Mouse (Mus musculus) lung, embryonic 15.5 days (tissue): ENCODE data around the gene Gpsm2. TPM values are rescaled to one million over a fixed set of nuclear protein-coding genes. Genes with fewer than 3 reads are reported as not detected.
"Not testable (repeated sequence)": the region's sequence is repeated elsewhere in the genome, so short reads cannot be mapped to it uniquely, and the experiment has no call there.

ENCODE experiments used
- ATAC-seq: fragments of 200-750 bp; cut with Nextera tagmentation; 2 replicates; pipeline ENCODE4 v1.8.0; 2017; ENCODE audit warnings: moderate number of reproducible peaks, borderline replicate concordance; ENCODE audit not compliant: low FRiP score, low TSS enrichment; ENCODE audit errors: extremely low read depth
- H3K27ac ChIP-seq: fragments of 300-500 bp; sonication (generic); 2 replicates; pipeline ENCODE4 v1.5.1; 2015; ENCODE audit warnings: moderate library complexity, mild to moderate bottlenecking, inconsistent platforms
- H3K27me3 ChIP-seq: fragments of 300-500 bp; sonication (generic); 2 replicates; pipeline ENCODE4 v1.6.1; 2015; ENCODE audit warnings: inconsistent platforms
- H3K36me3 ChIP-seq: fragments of 300-500 bp; sonication (generic); 2 replicates; pipeline ENCODE4 v1.6.1; 2015; ENCODE audit warnings: inconsistent platforms
- H3K4me1 ChIP-seq: fragments of 300-500 bp; sonication (generic); 2 replicates; pipeline ENCODE4 v1.6.1; 2015; ENCODE audit warnings: inconsistent platforms
- H3K4me2 ChIP-seq: fragments of 300-500 bp; sonication (generic); 2 replicates; pipeline ENCODE4 v1.6.1; 2015; ENCODE audit warnings: inconsistent platforms, mild to moderate bottlenecking, moderate library complexity
- H3K4me3 ChIP-seq: fragments of 300-500 bp; sonication (generic); 2 replicates; pipeline ENCODE4 v1.5.1; 2015; ENCODE audit warnings: mild to moderate bottlenecking, inconsistent platforms
- H3K9ac ChIP-seq: fragments of 300-500 bp; sonication (generic); 2 replicates; pipeline ENCODE4 v1.6.1; 2015; ENCODE audit warnings: inconsistent platforms
- H3K9me3 ChIP-seq: fragments of 300-500 bp; sonication (generic); 2 replicates; pipeline ENCODE4 v1.6.1; 2016; ENCODE audit warnings: inconsistent platforms
- WGBS: fragments of 180-500 bp; shearing (Covaris S2); methylation state at CpG from one replicate; pipeline ENCODE4 v1.1.7; 2015; 5-methylcytosine and 5-hydroxymethylcytosine counted together
- polyA plus RNA-seq: library from polyadenylated mRNA; unstranded; fragments of >200 nt; fragmentation: Nextera tagmentation; extraction: Ambion mirVana; gene quantifications from 2 replicates; pipeline ENCODE4 v1.2.1, GENCODE M21; 2015

The Gpsm2 gene
- polyA plus RNA-seq, 1 experiment from 2014 or later = 50.3 TPM

DNA sequence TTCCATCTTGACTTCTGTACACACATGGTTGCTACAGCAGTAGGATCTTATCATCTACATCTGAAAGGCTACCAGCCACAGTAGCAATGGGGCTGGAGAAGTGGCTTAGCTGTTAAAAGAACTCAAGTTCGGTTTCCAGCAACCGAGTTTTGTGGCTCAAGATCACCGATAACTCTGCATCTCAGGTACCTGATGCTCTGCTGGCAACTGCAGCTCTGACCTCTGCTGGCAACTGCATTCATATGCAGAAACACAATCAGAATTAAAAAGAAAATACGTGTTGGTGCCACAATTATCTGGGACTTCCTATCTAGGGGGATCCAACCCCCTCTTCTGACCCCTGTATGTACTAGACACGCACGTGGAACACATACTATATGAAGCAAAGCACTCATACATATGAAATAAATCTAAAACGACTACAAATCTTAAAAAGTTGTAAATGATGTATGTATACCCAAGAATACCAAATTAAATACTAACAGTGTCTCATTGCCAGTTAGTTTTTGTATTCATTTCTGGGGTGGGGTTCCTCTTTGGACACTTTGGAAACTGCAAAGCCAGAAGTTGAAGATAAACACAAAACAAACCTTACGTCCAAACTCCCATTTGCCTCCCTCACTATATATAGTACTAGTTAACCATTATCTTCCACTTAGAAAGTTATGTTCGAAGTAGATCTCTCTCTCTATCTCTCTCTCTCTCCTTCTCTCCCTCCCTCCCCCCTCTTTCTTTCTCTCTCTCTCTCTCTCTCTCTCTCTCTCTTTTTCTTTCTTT lies 69.1 kb downstream of the Gpsm2 start:
- H3K27me3 ChIP-seq = no peaks in the 10 kb centered on the region
- no peaks in the 10 kb centered on the region for H3K36me3 ChIP-seq
- H3K4me2 ChIP-seq = peak overlapping the region; percentile 69
- WGBS = 17% methylated on average over 9 of the region's 9 CpGs
- peak overlapping the region; percentile 97 for H3K4me3 ChIP-seq
- ATAC-seq = no peak
- peaks cover 16% of the 10 kb centered on the region for H3K4me1 ChIP-seq
- H3K27ac ChIP-seq = no peak overlapping the region
- no peak overlapping the region for H3K9ac ChIP-seq
- H3K9me3 ChIP-seq = no peaks in the 10 kb centered on the region

DNA sequence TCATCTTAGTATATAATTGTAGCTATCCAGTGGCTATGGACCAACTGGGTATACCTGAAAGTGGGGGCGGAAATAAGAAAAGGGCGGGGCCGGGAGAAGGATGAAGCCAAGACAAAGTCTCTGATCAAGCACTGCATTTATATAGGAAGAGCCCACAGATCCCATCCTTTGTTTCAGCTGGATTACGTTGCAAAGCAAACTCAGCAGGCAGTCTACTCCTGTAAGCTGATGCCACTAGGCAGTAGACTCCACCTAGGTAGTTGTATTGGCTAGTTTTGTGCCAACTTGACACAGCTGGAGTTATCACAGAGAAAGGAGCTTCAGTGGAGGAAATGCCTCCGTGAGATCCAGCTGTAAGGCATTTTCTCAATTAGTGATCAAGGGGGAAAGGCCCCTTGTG lies 74.4 kb downstream of the Gpsm2 start:
- not testable (repeated sequence) for H3K27ac ChIP-seq, H3K4me1 ChIP-seq, H3K27me3 ChIP-seq, H3K4me2 ChIP-seq, H3K9me3 ChIP-seq, H3K4me3 ChIP-seq, H3K36me3 ChIP-seq, ATAC-seq, H3K9ac ChIP-seq
- WGBS = 46% methylated on average over 5 of the region's 5 CpGs

DNA sequence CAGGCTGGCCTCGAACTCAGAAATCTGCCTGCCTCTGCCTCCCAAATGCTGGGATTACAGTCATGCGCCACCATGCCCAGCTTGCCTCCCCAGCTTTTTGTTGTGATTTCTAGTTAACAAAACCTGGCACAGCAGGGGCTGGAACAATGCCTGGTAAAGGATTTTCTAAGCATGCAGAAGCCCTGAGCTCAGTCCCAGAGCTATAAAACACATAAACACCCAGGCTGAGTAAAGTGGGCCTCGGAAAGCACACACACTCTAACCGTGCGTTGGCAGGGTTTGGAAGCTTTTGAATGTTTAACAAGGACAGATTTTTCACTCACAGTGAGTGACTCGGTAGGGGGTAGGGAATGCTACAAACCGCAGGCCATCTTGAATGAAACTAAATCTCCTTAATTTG lies 76.1 kb downstream of the Gpsm2 start:
- 56% methylated on average over 7 of the region's 7 CpGs for WGBS
- Histone ChIP-seq H3K9ac (no peak overlapping the region), H3K27ac (no peak overlapping the region), H3K9me3 (no peaks in the 10 kb centered on the region), H3K4me1 (no peaks in the 10 kb centered on the region), H3K4me3 (no peak overlapping the region), H3K4me2 (no peak overlapping the region), H3K27me3 (no peaks in the 10 kb centered on the region), H3K36me3 (peaks cover 5% of the 10 kb centered on the region; the same call in 1 of the 2 replicates)
- no peak for ATAC-seq

DNA sequence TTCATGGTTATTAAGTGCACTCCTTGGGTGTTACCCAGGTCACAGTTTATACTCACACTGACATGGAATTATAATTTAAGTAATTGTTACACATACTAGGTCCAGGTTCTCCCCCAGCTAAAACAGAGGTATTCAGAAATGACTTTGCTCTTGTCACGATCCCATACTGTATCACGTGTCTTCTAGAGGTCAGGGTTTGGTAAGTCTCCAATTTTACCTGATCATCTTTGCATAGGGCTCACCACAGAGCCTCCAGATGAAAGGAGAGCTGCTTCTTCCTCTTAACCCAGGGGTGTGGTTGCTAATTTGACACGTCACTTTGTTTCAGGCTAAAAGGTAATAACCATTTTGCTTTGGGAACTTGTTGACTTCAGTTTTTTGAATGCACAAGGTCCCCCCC lies 77.3 kb downstream of the Gpsm2 start:
- H3K9ac ChIP-seq = no peak overlapping the region
- no peak overlapping the region for H3K27ac ChIP-seq
- ATAC-seq = no peak
- no peaks in the 10 kb centered on the region for H3K9me3 ChIP-seq
- 83% methylated on average over 3 of the region's 3 CpGs for WGBS
- no peak overlapping the region for H3K4me3 ChIP-seq
- H3K4me1 ChIP-seq = no peaks in the 10 kb centered on the region
- no peak overlapping the region for H3K4me2 ChIP-seq
- no peaks in the 10 kb centered on the region for H3K27me3 ChIP-seq
- peaks cover 5% of the 10 kb centered on the region; the same call in 1 of the 2 replicates for H3K36me3 ChIP-seq

DNA sequence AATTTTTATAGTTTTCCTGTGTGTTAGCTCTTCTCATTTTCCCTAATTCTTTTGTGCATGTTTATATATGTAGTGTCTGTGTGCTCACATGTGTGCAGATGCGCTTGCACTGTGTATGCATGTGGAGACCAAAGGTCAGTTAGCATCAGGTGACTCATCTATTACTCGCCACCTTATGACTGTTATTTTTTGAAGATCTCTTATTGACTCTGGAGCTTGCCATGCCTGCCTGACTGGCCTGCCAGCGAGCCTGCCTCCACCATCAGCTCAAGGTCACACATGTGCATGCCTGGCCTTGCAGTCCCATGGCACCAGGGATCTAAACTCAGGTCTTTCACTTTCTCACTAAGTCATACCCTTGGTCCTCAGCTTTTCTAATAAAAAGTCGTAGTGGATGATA lies 81.1 kb downstream of the Gpsm2 start:
- no peak for ATAC-seq
- Histone ChIP-seq H3K36me3 (peaks cover 5% of the 10 kb centered on the region; the same call in 1 of the 2 replicates), H3K27ac (no peak overlapping the region), H3K27me3 (no peaks in the 10 kb centered on the region), H3K4me3 (no peak overlapping the region), H3K4me1 (no peaks in the 10 kb centered on the region), H3K9me3 (no peaks in the 10 kb centered on the region), H3K9ac (no peak overlapping the region), H3K4me2 (no peak overlapping the region)
- WGBS = 78% methylated on average over 4 of the region's 4 CpGs

DNA sequence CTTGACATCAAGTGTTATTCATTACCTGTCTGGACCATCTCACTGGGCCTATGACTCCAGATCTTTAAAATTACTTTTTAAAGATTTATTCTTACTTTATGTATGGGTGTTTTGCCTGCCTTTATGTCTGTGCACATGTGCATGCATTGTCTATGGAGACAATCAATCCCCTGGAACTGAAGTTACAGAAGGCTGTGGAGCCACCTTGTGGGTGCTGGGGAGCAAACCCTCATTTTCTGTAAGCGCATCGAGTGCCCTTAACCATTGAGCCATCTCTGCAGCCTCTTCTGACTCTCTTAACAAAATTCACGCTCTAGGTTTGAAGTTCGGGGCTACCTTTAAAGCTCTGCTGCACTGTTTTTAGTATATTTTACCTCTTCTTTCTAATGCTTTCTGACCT lies 82.7 kb downstream of the Gpsm2 start:
- 73% methylated on average over 4 of the region's 4 CpGs for WGBS
- H3K4me1 ChIP-seq = no peaks in the 10 kb centered on the region
- no peak for ATAC-seq
- no peaks in the 10 kb centered on the region for H3K27me3 ChIP-seq
- H3K9me3 ChIP-seq = no peaks in the 10 kb centered on the region
- H3K27ac ChIP-seq = no peak overlapping the region
- H3K36me3 ChIP-seq = no peaks in the 10 kb centered on the region
- H3K4me2 ChIP-seq = no peak overlapping the region
- no peak overlapping the region for H3K9ac ChIP-seq
- no peak overlapping the region for H3K4me3 ChIP-seq

DNA sequence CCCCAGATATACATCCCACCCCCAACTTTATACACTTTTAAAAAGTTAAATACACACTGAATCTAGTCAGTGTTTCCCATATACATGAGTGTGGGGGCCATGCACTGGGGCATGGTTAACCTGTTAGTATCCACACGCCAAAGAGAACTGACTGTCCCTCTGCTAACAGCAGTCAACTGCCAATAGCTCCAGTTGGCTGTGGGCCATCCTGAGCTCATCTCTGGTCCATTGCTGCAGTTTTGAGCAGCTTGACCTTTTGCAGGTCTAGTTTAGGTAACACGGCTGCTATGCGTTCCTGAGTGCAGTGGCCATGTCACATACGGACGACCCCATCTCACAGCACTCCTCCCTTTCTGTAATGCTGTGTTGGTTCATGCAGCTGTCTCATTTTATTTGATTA lies 87.3 kb downstream of the Gpsm2 start:
- Histone ChIP-seq H3K27ac (no peak overlapping the region), H3K27me3 (no peaks in the 10 kb centered on the region), H3K9ac (no peak overlapping the region), H3K9me3 (no peaks in the 10 kb centered on the region), H3K4me1 (no peaks in the 10 kb centered on the region), H3K36me3 (no peaks in the 10 kb centered on the region), H3K4me2 (no peak overlapping the region), H3K4me3 (no peak overlapping the region)
- 49% methylated on average over 5 of the region's 5 CpGs for WGBS
- ATAC-seq = no peak

Other genes with a start within 250 kb of the Gpsm2 start
- gene 1700013F07Rik, start 188.2 kb downstream of the Gpsm2 start, polyA plus RNA-seq = 0.99 and 1.1 TPM in 2 replicates
- gene 5330417C22Rik, start 185.8 kb downstream of the Gpsm2 start, polyA plus RNA-seq = 16.4 and 16.6 TPM in 2 replicates
- gene Tmem167b, start 159.8 kb downstream of the Gpsm2 start, polyA plus RNA-seq = 43.1 and 43.3 TPM in 2 replicates
- 40.3 and 44.6 TPM in 2 replicates for gene Taf13, start 150.6 kb downstream of the Gpsm2 start, polyA plus RNA-seq
- gene Wdr47, start 131.0 kb downstream of the Gpsm2 start, polyA plus RNA-seq = 10.4 and 10.8 TPM in 2 replicates
- gene Clcc1, start 68.4 kb downstream of the Gpsm2 start, polyA plus RNA-seq = 87.4 and 90.2 TPM in 2 replicates
- gene Aknad1, start 17.3 kb upstream of the Gpsm2 start, polyA plus RNA-seq = 0.09 TPM in 1 of 2 replicates, not detected in the other
- 38.8 and 43.1 TPM in 2 replicates for gene Stxbp3, start 118.2 kb upstream of the Gpsm2 start, polyA plus RNA-seq
- gene Fndc7, start 167.7 kb upstream of the Gpsm2 start, polyA plus RNA-seq = 0.23 and 0.42 TPM in 2 replicates
- 73.4 and 81.9 TPM in 2 replicates for gene Prpf38b, start 189.4 kb upstream of the Gpsm2 start, polyA plus RNA-seq
- gene Henmt1, start 217.6 kb upstream of the Gpsm2 start, polyA plus RNA-seq = 0.32 and 0.42 TPM in 2 replicates
- gene Gm9857, start 218.1 kb upstream of the Gpsm2 start, polyA plus RNA-seq = not detected in 2 replicates